Mouse (Mus musculus): ENCODE data around the gene Gm14685. TPM values are rescaled to one million over a fixed set of nuclear protein-coding genes. Genes with fewer than 3 reads are reported as not detected.
"Not testable (repeated sequence)": the region's sequence is repeated elsewhere in the genome, so short reads cannot be mapped to it uniquely, and the experiment has no call there.

Gene Gm14685
- not detected in 2 replicates for polyA plus RNA-seq (2012)

DNA sequence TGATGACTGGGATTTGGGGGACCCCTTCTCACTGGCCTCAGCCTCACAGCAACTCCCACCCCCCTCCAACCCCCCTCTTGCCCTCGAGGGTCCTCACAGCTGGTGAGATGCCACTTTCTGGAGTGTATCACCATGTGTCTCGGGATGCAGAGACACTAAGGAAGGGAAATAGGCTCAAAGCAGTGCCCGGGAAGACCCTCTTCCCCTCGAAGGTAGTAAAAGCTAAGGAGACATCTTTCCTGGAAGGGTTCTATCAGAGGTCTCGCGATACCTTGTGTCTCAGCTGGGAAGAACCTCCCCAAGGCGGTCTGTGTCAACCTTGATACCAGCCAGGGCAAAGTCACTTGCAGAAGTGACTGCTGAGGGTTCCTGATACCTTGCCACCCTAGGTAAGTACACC is at the start of gene Gm14685:
TSS of gene Gm14685 (plus strand) at position 301 of the 400 bp plus-strand sequence.
- H3K9me3 ChIP-seq (ENCODE audit: control insufficient read depth, low read length); H3K4me3 ChIP-seq (replicated peaks); H3K4me1 ChIP-seq (ENCODE audit: control insufficient read depth); H3K36me3 ChIP-seq (ENCODE audit: control insufficient read depth); H3K27me3 ChIP-seq (ENCODE audit: control insufficient read depth): not testable (repeated sequence)

DNA sequence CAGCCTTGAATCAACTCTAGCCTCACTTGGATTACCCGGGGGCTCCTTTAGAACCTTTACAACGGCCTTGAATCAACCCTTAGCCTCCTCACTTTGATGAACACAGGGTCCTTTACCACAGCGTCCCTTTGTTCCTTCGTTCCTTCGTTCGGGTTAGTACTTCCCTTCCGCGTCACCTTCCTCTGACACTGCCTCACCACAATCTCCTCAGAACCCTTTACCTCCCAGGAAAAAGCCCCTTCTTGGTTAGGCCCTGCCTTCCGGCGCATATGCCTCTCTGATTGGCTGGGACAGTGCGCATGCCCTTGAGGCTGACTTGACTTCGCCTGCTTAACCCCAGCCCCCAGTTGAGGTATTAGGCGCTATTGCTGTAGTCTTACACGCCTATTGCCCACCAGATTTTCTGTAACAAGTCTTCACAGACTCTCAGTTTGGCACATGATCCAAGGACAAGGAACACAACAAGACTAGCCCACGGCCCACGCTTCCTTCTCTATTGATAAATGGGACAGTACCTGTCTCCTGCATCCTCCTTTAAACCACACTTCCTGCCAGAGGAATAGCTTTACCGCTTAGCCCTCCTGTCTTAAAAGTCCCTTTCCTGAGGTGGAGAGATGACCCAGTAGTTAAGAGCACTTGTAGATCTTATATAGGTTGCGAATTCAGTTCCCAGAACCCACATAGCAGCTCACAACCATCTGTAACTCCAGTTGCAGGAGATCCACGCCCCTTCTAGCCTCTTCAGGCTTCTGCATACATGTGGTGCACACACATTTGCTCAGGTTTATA is 34.4 kb upstream of the Gm14685 start, which contains the start of gene Xlr4a:
TSS of gene Xlr4a (minus strand) at position 212 of the 789 bp plus-strand sequence.
- H3K27me3 ChIP-seq (ENCODE audit: control insufficient read depth); H3K9me3 ChIP-seq (ENCODE audit: control insufficient read depth, low read length); H3K4me3 ChIP-seq (replicated peaks); H3K36me3 ChIP-seq (ENCODE audit: control insufficient read depth); H3K4me1 ChIP-seq (ENCODE audit: control insufficient read depth): not testable (repeated sequence)

DNA sequence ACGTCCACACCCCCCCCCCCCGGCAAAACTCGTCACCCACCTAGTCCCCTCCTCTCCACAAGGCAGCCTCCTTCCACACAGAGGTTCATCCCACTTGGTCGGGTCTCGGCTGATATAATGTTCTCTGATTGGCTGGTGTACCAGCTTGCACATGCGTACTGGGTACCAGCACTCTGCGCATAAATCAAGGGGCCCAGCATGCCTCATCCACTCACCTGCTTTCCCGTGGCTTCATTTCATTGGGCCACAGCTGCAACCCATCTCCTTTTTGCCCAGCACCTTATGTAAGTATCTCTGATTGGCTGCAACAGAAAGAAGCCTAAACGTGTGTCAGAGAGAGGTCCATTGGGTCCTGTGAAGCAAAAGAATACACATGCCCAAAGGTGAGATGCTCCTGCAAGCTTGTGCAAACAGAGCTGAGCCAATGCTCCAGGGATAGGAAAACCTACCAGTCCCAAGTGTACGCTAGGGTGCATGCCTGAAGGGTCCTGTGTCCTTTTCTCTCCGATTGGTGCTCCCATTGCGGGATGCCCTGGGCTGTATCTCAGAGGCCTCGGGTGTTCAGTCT is 19.8 kb upstream of the Gm14685 start, which contains the start of gene Xlr3a:
TSS of gene Xlr3a (minus strand) at position 155 of the 568 bp plus-strand sequence.
- not testable (repeated sequence) for H3K27me3 ChIP-seq (ENCODE audit: control insufficient read depth); H3K4me3 ChIP-seq (replicated peaks); H3K9me3 ChIP-seq (ENCODE audit: control insufficient read depth, low read length); H3K36me3 ChIP-seq (ENCODE audit: control insufficient read depth); H3K4me1 ChIP-seq (ENCODE audit: control insufficient read depth)

DNA sequence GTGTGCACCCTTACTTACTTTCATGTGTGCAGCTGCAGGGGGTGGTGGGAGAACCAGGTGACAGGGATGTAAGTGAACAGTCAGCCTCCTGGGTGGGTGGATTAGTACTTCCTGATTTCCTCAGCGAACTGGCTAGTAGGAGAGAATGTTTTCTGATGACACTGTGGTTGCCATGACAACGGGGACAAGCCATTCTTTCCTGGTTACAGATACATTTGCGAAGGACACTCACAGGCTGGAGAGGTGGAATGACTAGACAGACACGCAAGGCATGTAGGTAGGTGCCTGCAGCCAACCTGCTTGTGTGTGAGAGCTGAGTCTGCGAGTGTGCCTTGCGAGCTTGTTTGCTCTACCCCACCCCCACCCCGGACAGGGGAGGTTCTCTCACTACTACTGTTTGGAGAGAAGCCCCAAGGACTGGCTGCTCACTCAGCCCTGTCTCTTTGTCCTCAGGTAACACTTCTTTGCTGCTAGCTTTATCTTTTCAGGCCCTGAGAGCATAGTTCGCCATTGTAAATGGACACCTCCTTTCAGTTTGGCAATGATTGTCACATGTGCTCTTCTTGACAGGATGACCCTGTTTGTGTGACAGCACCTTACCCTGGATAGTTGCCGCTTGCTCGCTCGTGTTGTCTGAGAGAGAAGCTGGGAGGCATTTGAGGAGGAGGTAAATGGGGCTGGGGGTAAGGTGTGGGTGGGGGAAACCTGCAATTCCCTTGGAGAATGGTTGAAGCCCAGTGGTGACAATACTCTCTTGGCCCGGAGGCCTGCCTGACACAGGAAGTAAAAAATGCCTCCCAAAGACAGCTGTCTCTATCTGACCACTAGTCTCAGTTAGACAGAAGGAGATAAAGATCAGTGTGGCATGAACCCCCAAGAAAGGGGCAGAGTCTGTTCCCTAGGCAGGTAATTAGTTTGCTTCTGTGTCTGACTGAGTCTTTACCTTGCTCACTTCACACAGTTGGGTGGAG is 6.3 kb downstream of the Gm14685 start:
- H3K4me3 ChIP-seq (replicated peaks); H3K4me1 ChIP-seq (ENCODE audit: control insufficient read depth); H3K27me3 ChIP-seq (ENCODE audit: control insufficient read depth); H3K36me3 ChIP-seq (ENCODE audit: control insufficient read depth); H3K9me3 ChIP-seq (ENCODE audit: control insufficient read depth, low read length): not testable (repeated sequence)

DNA sequence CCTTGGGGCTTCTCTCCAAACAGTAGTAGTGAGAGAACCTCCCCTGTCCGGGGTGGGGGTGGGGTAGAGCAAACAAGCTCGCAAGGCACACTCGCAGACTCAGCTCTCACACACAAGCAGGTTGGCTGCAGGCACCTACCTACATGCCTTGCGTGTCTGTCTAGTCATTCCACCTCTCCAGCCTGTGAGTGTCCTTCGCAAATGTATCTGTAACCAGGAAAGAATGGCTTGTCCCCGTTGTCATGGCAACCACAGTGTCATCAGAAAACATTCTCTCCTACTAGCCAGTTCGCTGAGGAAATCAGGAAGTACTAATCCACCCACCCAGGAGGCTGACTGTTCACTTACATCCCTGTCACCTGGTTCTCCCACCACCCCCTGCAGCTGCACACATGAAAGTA is 26.4 kb downstream of the Gm14685 start:
- not testable (repeated sequence) for H3K9me3 ChIP-seq (ENCODE audit: control insufficient read depth, low read length); H3K4me1 ChIP-seq (ENCODE audit: control insufficient read depth); H3K4me3 ChIP-seq (replicated peaks); H3K27me3 ChIP-seq (ENCODE audit: control insufficient read depth); H3K36me3 ChIP-seq (ENCODE audit: control insufficient read depth)

DNA sequence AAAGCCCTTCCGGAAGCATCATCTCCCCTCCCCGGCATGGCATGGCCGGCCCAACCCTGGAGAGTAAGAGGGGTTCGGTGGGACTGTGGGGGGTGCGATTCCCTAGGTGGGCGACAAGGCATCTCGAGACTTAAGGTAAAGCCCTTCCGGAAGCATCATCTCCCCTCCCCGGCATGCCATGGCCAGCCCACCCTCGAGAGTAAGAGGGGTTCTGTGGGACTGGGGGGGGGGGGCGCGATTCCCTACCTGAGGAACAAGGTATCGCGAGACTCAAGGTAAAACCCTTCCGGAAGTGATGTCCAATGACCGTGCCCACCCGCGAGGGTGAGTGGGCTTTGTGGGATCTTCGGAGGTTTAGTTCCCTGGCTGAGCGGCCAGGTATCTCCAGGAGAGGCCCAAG is 31.6 kb downstream of the Gm14685 start, which contains the start of gene Xlr5b:
TSS of gene Xlr5b (plus strand) at position 301 of the 400 bp plus-strand sequence.
- H3K4me3 ChIP-seq (replicated peaks); H3K4me1 ChIP-seq (ENCODE audit: control insufficient read depth); H3K27me3 ChIP-seq (ENCODE audit: control insufficient read depth); H3K9me3 ChIP-seq (ENCODE audit: control insufficient read depth, low read length); H3K36me3 ChIP-seq (ENCODE audit: control insufficient read depth): not testable (repeated sequence)

DNA sequence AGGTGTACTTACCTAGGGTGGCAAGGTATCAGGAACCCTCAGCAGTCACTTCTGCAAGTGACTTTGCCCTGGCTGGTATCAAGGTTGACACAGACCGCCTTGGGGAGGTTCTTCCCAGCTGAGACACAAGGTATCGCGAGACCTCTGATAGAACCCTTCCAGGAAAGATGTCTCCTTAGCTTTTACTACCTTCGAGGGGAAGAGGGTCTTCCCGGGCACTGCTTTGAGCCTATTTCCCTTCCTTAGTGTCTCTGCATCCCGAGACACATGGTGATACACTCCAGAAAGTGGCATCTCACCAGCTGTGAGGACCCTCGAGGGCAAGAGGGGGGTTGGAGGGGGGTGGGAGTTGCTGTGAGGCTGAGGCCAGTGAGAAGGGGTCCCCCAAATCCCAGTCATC is 32.5 kb downstream of the Gm14685 start, which contains the start of gene DXBay18:
TSS of gene DXBay18 (minus strand) at position 101 of the 400 bp plus-strand sequence.
- H3K36me3 ChIP-seq (ENCODE audit: control insufficient read depth) = not testable (repeated sequence)

DNA sequence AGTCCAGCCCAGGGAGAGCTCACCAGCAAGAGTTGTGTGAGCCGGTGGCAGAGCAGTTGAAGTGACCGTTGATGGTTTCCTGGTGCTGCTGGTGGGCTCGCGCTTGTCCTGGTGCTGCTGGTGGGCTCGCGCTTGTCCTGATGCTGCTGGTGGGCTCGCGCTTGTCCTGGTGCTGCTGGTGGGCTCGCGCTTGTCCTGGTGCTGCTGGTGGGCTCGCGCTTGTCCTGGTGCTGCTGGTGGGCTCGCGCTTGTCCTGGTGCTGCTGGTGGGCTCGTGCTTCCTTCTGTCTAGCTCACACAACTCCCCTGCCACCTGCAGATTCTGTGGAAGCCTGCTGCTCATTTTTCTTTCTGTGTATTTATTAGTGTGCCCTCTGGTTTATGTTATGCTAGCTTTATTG is 60.0 kb downstream of the Gm14685 start, which contains the start of gene Spin2d:
TSS of gene Spin2d (minus strand) at position 101 of the 400 bp plus-strand sequence.
- not testable (repeated sequence) for H3K9me3 ChIP-seq (ENCODE audit: control insufficient read depth, low read length); H3K4me3 ChIP-seq (replicated peaks); H3K27me3 ChIP-seq (ENCODE audit: control insufficient read depth); H3K36me3 ChIP-seq (ENCODE audit: control insufficient read depth); H3K4me1 ChIP-seq (ENCODE audit: control insufficient read depth)

More for the DNA sequence above, 32.5 kb downstream of the Gm14685 start, which contains the start of gene DXBay18:
- H3K9me3 ChIP-seq (ENCODE audit: control insufficient read depth, low read length); H3K4me3 ChIP-seq (replicated peaks); H3K4me1 ChIP-seq (ENCODE audit: control insufficient read depth); H3K27me3 ChIP-seq (ENCODE audit: control insufficient read depth): not testable (repeated sequence)

Other genes with a start within 250 kb of the Gm14685 start
- gene Cetn2, start 198.6 kb upstream of the Gm14685 start, polyA plus RNA-seq (2012) = 0.20 and 0.21 TPM in 2 replicates
- 0.09 and 0.16 TPM in 2 replicates for gene Nsdhl, start 198.5 kb upstream of the Gm14685 start, polyA plus RNA-seq (2012)
- 0.01 TPM in 1 of 2 replicates, not detected in the other for gene Zfp185, start 129.7 kb upstream of the Gm14685 start, polyA plus RNA-seq (2012)
- not detected in 2 replicates for gene Pnma5, start 79.9 kb upstream of the Gm14685 start, polyA plus RNA-seq (2012)
- gene Pnma3, start 52.3 kb upstream of the Gm14685 start, polyA plus RNA-seq (2012) = not detected in 2 replicates
- not detected in 2 replicates for gene Xlr4a, start 34.6 kb upstream of the Gm14685 start, polyA plus RNA-seq (2012)
- gene Xlr3a, start 20.0 kb upstream of the Gm14685 start, polyA plus RNA-seq (2012) = not detected in 2 replicates
- not detected in 2 replicates for gene Xlr5b, start 31.7 kb downstream of the Gm14685 start, polyA plus RNA-seq (2012)
- not detected in 2 replicates for gene DXBay18, start 32.4 kb downstream of the Gm14685 start, polyA plus RNA-seq (2012)
- not detected in 2 replicates for gene Spin2d, start 59.9 kb downstream of the Gm14685 start, polyA plus RNA-seq (2012)
- not detected in 2 replicates for gene Xlr3b, start 75.2 kb downstream of the Gm14685 start, polyA plus RNA-seq (2012)
- gene Xlr4b, start 97.3 kb downstream of the Gm14685 start, polyA plus RNA-seq (2012) = not detected in 2 replicates
- gene F8a, start 111.2 kb downstream of the Gm14685 start, polyA plus RNA-seq (2012) = 0.45 and 0.53 TPM in 2 replicates
- 0.19 TPM in 1 of 2 replicates, not detected in the other for gene Xlr4c, start 126.1 kb downstream of the Gm14685 start, polyA plus RNA-seq (2012)
- gene Xlr3c, start 148.3 kb downstream of the Gm14685 start, polyA plus RNA-seq (2012) = not detected in 2 replicates
- gene Xlr5a, start 175.9 kb downstream of the Gm14685 start, polyA plus RNA-seq (2012) = not detected in 2 replicates
- gene Xlr5c, start 175.9 kb downstream of the Gm14685 start, polyA plus RNA-seq (2012) = not detected in 2 replicates
- gene Gm45015, start 219.8 kb downstream of the Gm14685 start, polyA plus RNA-seq (2012) = not detected in 2 replicates
- 0.01 and 0.02 TPM in 2 replicates for gene Zfp275, start 225.6 kb downstream of the Gm14685 start, polyA plus RNA-seq (2012)